Mouse (Mus musculus): ENCODE measurements around the gene Ctdspl.

- no peak for TF ChIP-seq POLR2A (IDR thresholded peaks at IDR 0.05; ENCODE audit: control insufficient read depth, low read depth, low read length)
- no peak for TF ChIP-seq CTCF (IDR thresholded peaks at IDR 0.05; ENCODE audit: control insufficient read depth, insufficient read depth, insufficient replicate concordance, low read depth, low read length)
Measured at GRCm38 (mm10) chr9:119040101-119040775, 114.0 kb downstream of the Ctdspl start.

Data from testis, adult 2 months (tissue).